Mouse (Mus musculus): ENCODE results near the gene Tmem200a. TPM values are rescaled to one million over a fixed set of nuclear protein-coding genes. Genes with fewer than 3 reads are reported as not detected.
A peak's percentile ranks its signal among the peaks of the same experiment; 100 is the strongest.

The Tmem200a gene
- total RNA-seq (2022) = 10 to 100 TPM; 18.2 to 25.3 (median 22.3) TPM

DNA sequence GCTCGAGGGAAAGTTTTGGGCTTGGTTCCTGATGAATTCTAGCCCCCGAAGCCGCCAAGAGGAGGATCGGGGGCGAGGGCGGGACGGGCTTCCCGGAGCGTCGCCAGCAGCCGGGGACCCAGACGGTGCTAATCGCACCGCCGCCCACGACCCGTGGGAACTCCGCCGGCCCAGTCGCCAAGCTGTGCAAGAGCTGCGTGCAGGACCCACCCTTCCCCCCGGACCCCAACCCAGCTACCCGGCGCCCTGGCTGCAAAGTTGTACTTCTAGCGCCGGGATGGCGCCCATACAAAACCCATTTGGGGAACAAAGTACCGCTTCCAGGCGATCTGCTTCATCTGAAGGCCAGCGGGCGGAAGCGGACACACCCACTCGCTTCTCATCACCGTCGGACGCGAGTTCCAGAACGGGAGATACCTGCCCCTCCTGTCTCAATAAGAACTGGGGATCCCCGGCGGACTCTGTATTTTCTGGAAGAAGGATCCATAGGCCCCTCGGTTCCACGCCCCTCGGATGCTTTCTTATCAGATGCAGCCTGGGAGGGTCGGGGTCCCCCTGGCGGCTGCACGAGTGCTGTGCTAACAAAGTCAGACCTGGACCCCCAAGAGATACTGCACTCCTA, at the start of gene Tmem200a:
Gene Tmem200a, minus strand, starts transcription at position 532 of the 622 bp plus-strand sequence.
- peak; percentile 50 to 68 for DNase-seq (ENCODE audit: low spot score in 2 of 2)

DNA sequence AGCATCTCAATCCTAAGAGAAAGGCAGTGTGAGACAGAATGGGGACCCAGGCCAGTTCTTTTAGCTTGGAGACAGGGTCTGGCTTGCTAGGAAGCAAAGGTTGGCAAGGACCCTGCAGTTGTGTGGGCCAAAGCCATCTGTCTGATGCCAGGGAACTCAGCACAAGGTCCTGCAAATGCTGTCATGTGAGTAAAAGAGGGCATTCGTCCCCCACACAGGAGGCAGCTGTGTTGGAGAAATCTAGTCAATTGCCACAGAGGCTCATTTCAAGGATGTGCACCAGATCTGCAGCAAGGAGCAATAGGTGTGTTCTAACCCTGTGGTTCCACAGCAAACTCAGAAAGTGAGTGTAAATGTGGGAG, 41.0 kb upstream of the Tmem200a start:
- no peak for DNase-seq (ENCODE audit: low spot score in 2 of 2)

DNA sequence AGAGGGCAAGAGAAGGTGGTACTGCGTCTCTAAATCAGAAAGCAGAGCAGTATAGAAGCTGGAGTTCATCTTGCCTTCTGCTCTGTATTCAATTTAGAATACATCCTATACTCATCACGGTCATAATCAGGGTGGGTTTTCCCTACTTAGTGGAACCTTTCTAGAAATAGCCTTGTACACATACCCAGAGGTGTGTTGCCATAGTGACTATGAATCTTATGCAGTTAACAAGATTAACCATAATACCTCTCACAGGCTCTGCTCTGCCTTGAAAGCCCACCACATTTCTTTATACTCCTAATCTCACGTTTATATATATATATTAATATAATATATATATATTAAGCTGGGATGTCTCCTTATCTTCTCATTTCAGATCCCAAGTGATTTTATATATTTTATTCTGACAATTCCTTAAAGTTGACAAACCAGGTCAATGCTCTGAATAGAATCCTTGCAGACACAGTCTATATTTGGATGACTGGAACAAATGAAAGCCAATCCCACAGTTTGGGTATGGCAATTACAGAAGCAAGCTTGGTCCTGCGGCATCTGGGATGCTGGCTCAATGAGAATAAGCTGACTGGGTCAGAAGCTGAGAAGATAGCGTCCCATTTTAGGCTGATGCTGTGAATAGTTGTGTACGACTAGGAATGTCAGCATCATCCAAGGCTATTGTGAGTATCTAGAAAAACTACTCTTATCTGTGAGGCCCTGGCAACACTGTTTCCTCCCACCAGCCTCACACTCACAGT, 40.4 kb upstream of the Tmem200a start:
- no peak for DNase-seq (ENCODE audit: low spot score in 2 of 2)

DNA sequence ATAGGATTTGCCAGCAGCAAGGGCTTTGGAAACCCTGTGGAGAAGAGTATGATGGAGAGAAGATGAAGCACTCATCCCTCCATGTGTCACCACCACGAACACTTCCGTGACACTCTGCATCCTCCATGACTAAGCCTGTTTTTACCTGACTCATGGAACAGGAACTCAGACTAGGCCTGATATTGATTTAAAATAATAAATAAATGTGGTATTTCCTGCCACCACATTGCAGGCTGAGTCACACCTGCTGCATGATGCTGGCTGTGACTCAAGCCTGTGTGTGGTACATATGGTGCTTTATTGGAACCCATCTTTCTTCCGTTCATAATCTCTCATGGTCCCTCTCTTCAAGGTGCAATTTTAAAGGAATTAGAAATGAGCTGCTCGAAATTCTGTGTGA, 35.6 kb upstream of the Tmem200a start:
- peak; percentile 32 to 37 for DNase-seq (ENCODE audit: low spot score in 2 of 2)

DNA sequence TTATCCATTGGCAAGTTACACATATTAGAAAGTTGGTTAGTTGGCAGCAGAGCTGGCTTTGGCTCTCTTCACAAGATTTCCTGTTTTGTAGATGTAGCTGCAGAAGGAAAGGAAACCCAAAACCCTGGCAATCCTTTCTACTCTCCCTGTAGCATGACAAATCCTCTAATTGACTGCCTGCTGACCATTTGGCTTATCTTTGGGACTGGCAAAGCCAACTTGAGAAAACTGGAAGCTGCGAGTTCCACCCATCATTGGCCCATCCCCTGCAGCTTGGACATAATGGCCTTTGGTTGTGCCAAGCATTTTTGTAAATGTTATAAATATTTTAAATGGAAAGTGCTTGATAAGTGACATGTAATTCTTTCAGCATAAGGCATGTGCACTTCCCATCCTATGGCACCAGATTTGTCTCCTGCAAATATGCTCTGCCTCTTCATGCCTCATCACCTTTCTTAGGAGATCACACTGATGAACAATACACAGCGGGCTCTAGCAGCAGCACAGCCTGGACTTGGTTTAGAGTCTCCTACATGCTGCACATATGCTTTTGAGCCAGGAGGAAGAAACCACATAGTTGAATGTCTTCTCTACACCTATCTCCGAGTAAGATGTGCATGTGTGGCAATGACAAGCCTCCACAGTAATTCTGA, 24.6 kb upstream of the Tmem200a start:
- no peak for DNase-seq (ENCODE audit: low spot score in 2 of 2)

DNA sequence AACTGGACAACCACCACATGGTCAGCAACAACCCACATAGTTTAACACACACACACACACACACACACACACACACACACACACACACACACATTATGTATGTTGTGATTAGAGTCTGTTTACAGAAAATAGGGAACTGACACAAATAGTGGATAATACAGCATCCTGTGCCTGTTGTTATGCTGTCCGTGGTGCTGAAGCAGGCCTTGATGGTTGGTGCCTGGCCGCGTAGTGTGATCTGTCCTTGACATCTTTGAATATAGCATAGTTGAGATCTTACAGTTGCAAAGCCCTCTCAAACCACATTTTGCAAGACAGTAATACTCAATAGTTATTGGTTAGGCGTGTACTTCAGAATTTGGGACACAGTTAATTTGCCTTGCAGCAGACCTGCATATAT, 3.2 kb upstream of the Tmem200a start:
- no peak for DNase-seq (ENCODE audit: low spot score in 2 of 2)

DNA sequence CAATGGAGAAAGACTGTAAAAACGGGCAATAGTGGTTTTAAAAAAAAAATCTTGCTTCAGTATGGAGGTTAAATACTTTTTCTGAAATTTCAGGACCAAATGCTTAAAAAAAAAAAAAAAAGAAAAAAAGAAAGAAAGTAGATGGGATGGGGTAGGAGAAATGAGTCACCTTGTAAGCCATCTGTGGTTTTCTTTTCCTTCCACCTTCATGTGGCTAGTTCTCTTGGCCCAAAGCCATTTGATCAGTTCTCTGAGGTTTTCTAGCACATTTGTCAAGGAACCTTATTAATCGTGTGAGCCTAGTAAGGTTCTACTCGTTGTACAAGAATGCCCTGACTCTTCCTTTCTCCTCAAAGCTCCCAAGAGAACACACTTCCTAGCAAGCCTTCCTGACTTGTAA, 826 bp upstream of the Tmem200a start:
- DNase-seq (ENCODE audit: low spot score in 2 of 2) = no peak

DNA sequence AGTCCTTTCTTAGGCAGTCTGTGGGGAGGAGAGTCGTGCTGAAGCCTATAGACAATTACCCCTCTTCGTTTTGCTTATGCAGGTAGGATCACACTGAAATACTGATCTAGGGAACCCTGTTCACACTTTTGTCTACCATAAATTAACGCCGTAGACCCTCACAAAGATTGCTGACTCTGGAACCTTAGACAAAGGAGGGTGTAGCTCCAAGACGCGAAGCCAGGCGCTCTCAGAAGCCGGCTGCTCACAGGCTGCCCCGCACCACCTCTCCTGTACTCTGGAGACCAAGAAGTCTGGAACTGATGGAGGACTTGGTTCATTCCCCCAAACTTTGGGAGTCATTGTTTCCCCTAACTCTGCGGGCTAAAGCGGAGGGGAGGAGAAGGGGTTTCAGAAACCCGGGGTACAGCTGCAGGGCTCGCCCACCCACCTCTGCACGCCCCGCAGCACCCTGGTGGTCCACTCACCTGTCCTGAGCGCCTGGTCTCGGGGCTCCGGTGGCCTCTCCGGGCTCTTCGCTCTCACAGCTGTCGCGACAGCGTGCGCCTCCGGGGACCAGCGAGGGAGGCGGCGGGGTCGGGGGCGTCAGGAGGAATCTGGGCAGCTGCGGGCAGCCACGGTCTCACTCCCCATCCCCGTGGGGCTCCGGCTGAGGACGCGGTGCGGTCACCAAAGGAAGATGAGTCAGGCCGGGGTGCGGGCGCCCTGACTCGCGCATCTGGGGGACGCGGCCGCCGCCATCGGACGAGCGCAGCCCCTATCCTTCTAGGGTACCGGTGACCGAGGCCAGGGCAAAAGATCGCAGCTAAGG, 976 bp downstream of the Tmem200a start, which contains the start of gene Gm9767:
Gene Gm9767, plus strand, starts transcription at position 585 of the 811 bp plus-strand sequence.
- DNase-seq (ENCODE audit: low spot score in 2 of 2) = no peak

DNA sequence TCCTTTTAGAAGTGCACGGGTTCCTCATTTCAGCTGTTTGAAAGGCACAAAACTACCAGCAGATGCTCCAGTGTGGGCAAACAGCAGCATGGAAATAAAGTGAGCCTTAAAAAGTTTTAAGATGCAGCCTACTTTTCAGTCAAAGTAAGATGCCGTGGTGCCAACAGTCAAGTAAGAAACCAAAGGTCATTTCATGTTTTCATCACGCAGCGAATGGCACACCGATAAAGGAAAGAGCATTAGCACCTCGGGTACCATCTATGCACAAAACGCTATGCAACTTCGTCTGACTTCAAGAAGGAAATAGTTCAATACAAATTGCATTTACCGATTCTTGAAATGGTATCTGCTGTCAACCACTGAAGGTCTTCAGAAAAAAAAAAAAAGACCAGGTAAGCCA, 1.9 kb downstream of the Tmem200a start:
- no peak for DNase-seq (ENCODE audit: low spot score in 2 of 2)

DNA sequence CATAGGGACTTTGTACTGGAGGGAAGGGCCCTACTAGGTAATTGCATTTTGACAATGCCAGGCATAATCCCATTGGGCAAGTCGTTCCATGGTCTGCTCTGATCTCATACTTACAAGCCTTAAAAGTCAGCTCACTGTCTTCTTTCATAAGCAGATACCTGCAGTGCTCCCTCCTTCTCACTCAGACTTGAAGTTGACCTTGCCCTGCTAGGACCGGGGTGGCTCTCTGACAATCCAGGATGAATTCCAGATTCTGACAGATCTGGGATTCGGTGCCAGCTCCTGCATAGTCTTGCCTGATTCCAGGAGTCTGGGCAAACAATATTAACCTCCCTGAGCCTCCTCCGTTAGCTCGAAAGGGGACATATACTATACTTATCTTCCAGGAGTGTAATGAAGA, 6.9 kb downstream of the Tmem200a start:
- DNase-seq (ENCODE audit: low spot score in 2 of 2) = no peak

DNA sequence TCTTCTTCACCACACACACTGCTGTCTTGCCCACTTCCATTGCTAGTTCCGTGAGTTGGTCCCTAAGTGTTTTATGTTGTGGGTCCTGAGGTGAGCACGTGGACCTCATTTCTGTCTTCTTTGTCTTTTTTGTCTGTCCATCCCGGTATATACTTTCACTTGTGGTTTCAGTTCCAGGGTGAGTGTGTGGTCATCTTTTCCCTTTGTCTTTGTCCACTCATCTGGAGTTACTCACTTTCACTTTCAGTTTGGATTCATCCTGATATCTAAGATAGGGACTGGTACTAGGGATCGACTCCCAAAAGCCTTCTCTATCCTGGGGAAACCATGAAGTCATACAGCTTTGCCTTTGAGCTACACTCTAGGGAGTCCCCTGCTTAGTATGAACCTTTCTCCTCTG, 15.8 kb downstream of the Tmem200a start:
- DNase-seq (ENCODE audit: low spot score in 2 of 2) = no peak

DNA sequence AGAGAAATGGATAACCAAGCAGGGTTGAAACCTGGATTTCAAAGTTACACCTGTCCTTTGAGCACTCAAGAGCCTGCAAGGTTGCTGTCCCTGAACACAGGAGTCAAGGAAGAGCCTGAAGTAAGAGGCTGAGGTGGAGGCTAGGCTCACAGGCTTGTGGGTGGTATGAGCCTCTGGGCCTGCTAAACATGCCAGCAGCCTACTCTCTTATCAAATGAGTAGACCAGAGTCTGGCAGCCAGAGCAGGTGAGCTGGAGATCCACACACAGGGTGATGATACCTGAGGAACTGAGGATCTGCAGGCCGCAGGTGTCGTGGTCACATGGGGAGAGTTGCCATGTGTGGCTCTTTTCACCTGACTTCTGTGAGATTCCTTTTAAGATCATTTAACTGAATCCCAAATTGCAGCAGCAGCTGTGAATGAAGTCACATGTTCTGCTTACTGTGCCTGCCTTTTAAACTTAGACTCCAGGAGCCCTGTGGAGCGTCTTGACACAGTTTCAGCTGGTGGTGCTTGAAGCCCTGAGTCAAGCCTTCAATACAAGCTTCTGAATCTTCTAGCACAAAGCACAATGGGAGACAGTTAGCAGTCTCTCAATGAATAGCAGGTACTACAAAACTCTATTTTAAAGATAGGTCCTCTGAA, 19.1 kb downstream of the Tmem200a start:
- peak in 1 of 2 experiments; percentile 18 for DNase-seq (ENCODE audit: low spot score in 2 of 2)

DNA sequence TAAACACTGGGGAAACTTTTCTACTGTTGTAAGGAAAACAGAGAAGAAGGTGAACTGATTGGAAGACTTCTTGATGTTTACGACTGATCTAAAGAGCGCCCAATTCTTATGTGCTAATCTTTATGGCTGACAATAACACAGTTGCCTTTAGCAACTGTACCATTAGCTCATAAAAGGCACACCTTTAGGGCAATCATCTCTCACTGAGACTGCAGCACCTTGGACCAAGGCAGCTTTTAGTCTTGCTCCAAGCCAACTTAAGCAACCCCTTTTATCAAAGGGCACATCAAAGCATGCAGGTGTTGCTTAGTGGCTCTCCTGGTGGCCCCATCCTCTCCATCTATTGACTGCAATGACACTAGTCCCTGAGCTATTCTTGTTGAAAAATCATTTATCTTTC, 27.7 kb downstream of the Tmem200a start:
- DNase-seq (ENCODE audit: low spot score in 2 of 2) = no peak

DNA sequence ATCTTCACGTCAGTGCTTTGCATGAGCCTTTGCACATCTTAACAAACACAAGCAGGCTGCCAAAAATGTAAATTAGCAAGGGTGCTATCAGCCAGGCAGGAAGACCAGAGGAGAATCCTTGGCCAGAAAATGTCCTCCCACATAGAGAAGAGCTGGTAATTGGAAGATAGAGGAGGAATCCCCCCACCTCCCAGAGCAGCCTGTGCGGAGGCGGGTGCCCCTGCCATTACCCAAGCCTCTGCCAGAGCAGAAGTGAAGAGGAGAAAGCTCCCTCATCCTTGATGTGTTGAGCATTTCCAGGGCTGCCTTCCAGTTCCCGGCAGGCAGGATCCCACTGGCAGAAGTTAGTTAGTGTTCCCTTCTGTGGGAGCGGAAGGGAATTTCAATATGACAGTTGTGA, 43.9 kb downstream of the Tmem200a start:
- peak; percentile 83 to 87 for DNase-seq (ENCODE audit: low spot score in 2 of 2)

DNA sequence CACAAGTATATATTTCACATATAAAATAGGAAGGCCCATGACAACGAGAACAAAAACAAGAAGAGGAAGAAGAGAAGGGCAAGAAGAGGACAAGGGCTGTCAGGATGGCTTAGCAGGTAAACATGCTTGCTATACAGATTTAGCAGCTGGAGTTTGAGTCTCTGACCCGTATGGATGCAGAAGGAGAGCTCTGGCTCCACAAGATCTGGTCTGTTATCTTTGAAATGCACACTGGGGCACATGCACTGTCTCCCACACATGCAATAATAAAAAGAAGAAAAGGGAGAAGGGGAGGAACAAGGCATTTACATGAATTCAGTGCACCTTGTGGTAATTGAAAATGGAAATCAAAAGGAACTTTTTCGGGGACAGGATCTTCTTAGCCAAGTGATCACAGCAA, 60.1 kb downstream of the Tmem200a start:
- DNase-seq (ENCODE audit: low spot score in 2 of 2) = no peak

DNA sequence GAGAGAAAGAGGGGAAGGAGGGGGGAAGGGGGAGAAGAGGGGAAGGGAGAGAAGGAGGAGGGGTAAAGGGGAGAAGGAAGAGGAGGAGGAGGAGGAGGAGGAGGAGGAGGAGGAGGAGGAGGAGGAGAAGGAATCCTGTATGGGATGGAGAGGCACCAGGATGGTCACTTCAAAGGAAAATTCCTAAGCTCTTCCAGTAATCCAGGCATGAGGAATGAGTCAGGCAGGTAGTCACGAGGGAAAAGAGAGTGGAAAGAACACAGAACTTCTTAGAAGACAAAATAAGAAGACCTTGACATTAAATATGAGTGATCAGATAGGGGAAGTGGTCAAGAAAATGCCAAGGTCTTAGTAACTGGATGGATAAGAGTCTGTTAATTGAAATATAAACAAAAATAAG, 64.6 kb downstream of the Tmem200a start:
- no peak for DNase-seq (ENCODE audit: low spot score in 2 of 2)

DNA sequence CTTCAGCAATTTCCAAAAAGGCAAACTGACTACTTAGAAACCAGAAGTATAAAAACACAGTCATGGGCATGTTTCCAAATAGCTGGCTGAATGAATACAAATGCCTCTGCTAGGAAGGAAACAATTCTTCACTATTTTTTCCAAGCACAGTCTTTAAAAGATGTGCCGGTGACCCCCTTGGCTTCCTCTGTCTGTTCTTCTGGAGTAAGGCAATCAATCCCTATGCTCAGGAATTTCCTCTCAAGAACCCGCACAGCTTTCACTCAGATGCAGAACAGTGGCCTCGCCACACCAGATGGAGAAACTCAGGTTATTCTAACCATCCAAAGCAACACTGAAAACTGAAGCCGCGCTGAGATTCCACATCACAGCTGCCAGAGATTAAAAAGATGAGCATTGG, 69.9 kb downstream of the Tmem200a start:
- DNase-seq (ENCODE audit: low spot score in 2 of 2) = no peak

DNA sequence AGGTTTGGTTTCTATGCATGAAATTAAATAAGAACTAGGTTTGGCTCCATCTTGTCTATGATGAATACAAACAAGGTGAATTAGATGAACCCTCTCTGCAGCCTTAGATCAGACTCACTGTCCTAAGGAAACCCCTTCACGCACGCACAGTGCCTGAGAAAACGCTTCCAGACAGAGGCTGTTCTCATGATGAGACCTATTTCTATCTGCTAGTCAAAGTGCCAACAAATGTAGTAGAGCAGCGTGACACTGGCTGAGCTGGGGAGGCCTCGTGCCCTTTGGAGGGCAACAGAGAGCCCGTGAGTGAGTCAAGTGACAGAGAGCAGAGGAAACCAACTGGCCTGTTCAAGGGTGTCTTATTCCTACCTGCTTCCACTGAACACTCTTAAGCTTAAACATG, 73.4 kb downstream of the Tmem200a start:
- DNase-seq (ENCODE audit: low spot score in 2 of 2) = no peak

DNA sequence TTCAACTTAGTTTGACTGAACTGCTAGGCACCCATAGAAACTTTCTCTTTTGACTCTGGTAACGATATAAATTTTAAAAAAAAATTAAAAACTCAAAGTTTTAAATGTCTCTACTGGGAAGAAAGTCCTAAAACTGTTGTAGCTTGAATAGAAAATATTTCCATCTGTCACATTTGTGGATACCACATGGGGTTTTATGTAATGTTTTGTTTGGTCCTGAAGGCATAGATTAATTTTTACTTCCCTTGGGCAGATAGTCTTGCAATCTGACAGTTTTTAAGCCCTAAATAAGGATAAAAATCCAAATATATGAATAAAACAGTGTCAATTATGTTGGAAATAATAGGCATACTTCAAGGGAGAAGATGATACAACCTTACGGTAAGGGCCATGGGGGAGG, 78.0 kb downstream of the Tmem200a start:
- DNase-seq (ENCODE audit: low spot score in 2 of 2) = no peak

DNA sequence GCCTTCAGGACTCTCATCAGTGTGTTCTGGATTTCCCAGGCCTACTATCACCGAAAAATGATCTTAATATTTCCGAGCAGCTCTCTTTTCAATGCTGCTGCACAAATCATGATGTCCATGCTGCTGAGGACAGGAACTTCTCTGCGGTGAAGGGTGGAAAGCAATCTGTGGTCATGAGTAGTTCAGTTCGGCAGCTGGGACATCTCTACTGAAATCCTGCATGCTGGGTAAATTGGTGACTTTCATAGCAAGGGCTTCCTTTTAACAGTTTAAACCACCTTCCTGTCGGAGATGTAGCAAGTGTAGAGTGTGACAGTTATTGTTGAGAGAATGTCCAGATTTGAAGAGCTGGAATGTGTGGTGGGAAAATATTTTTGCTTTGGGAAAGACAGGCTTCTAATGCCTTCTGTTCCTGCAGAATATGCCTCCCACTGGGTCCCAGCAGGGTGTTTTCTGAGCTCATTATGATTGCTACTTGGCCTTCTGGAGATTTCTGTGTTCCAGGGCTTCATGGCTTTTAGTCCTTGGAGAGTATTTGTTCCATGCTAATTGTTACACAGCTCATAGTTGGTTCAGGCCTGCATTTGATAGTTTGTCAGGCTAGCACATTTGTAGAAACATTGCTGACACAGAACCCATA, 79.4 kb downstream of the Tmem200a start:
- DNase-seq (ENCODE audit: low spot score in 2 of 2) = peak; percentile 28 to 29

DNA sequence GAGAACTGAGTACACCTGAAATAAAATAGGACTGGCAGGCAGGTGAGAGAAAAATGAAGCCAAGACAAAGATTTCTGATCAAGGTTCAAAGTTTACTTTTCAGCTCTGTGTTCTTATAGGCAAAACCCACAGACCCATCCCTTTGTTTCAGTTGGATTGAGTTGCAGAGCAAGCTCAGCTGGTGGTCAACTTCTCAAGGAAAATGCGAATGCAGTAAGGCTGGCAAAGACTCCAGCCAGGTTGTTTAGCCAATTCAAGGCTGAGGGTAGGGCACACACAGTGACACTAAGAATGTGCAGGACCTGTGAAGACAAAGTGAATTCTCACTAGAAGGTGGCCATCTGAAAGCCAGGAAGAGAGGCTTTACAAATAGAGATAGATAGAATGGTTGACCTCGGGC, 94.8 kb downstream of the Tmem200a start:
- DNase-seq (ENCODE audit: low spot score in 2 of 2) = no peak

Data from layer of hippocampus, adult 8-10 months (tissue).